Mouse (Mus musculus) myocyte (in vitro differentiated cells): ENCODE data around the gene Zfp398. TPM values are rescaled to one million over a fixed set of nuclear protein-coding genes. Genes with fewer than 3 reads are reported as not detected.

Experiments used
- H3K27me3 ChIP-seq: one replicate; pipeline ENCODE4 v1.6.1; 2011; ENCODE audit not compliant: control insufficient read depth, insufficient read depth, insufficient read length
- H3K36me3 ChIP-seq: one replicate; pipeline ENCODE4 v1.6.1; 2011; ENCODE audit not compliant: control insufficient read depth, insufficient read depth
- H3K4me2 ChIP-seq: one replicate; pipeline ENCODE4 v1.6.1; 2011; ENCODE audit warnings: low read depth, control low read depth
- H3K4me3 ChIP-seq: one replicate; pipeline ENCODE4 v1.5.1; 2011; ENCODE audit warnings: mild to moderate bottlenecking, control low read depth, moderate library complexity
- H3K79me2 ChIP-seq: one replicate; pipeline ENCODE4 v1.6.1; 2011; ENCODE audit not compliant: control insufficient read depth, insufficient read depth
- H3ac ChIP-seq: one replicate; pipeline ENCODE4 v1.6.1; 2011; ENCODE audit not compliant: control insufficient read depth, insufficient read length
- CEBPB ChIP-seq: IDR thresholded peaks from 2 replicates; pipeline ENCODE4 v1.6.1; 2011; ENCODE audit warnings: mild to moderate bottlenecking, moderate library complexity; ENCODE audit not compliant: poor library complexity, insufficient read depth, severe bottlenecking
- E2F4 ChIP-seq: IDR thresholded peaks from one replicate; pipeline ENCODE4 v1.6.1; 2011; ENCODE audit warnings: mild to moderate bottlenecking, control low read depth, moderate library complexity; ENCODE audit not compliant: insufficient read depth
- MAX ChIP-seq: IDR thresholded peaks from one replicate; pipeline ENCODE4 v1.6.1; 2011; ENCODE audit warnings: low read depth, mild to moderate bottlenecking, control low read depth
- MYOD1 ChIP-seq, 3 experiments: IDR thresholded peaks; one replicate each; pipeline ENCODE4 v1.6.1; 2011; ENCODE audit warnings: control low read depth in 2 of 3, low read depth in 2 of 3, mild to moderate bottlenecking in 2 of 3, moderate library complexity in 1 of 3; ENCODE audit not compliant: insufficient read length in 2 of 3, control insufficient read depth in 1 of 3
- MYOG ChIP-seq, 3 experiments: IDR thresholded peaks; one replicate each; pipeline ENCODE4 v1.6.1; 2011; ENCODE audit warnings: control low read depth in 2 of 3, low read depth in 2 of 3, mild to moderate bottlenecking in 2 of 3; ENCODE audit not compliant: insufficient read length in 2 of 3, control insufficient read depth in 1 of 3, insufficient read depth in 1 of 3
- POLR2A ChIP-seq: IDR thresholded peaks from one replicate; pipeline ENCODE4 v1.6.1; 2011; ENCODE audit warnings: low read depth, mild to moderate bottlenecking, control low read depth, moderate library complexity; ENCODE audit not compliant: insufficient read length
- POLR2AphosphoS2 ChIP-seq: IDR thresholded peaks from one replicate; pipeline ENCODE4 v1.6.1; 2011; ENCODE audit warnings: low read depth, control low read depth; ENCODE audit not compliant: insufficient read length
- REST ChIP-seq: IDR thresholded peaks from one replicate; pipeline ENCODE4 v1.6.1; 2011; ENCODE audit warnings: mild to moderate bottlenecking, control low read depth, moderate library complexity; ENCODE audit not compliant: insufficient read depth, insufficient read length
- SRF ChIP-seq: IDR thresholded peaks from one replicate; pipeline ENCODE4 v1.6.1; 2011; ENCODE audit warnings: low read depth; ENCODE audit not compliant: control insufficient read depth, insufficient read length
- TCF12 ChIP-seq: IDR thresholded peaks from one replicate; pipeline ENCODE4 v1.6.1; 2011; ENCODE audit warnings: mild to moderate bottlenecking, control low read depth; ENCODE audit not compliant: poor library complexity, insufficient read depth, severe bottlenecking
- TCF3 ChIP-seq: IDR thresholded peaks from one replicate; pipeline ENCODE4 v1.6.1; 2011; ENCODE audit warnings: low read depth, control low read depth; ENCODE audit not compliant: insufficient read length
- USF1 ChIP-seq: IDR thresholded peaks from one replicate; pipeline ENCODE4 v1.6.1; 2011; ENCODE audit warnings: low read depth, mild to moderate bottlenecking, control low read depth, moderate library complexity
- polyA plus RNA-seq: library from polyadenylated mRNA; unstranded; fragments of >200 nt; fragmentation: generic; extraction: Trizol; gene quantifications from one replicate; pipeline ENCODE4 v1.2.1, GENCODE M21; 2012; ENCODE audit warnings: missing spikeins

The Zfp398 gene
- polyA plus RNA-seq, 1 experiment: 2.2 TPM

DNA sequence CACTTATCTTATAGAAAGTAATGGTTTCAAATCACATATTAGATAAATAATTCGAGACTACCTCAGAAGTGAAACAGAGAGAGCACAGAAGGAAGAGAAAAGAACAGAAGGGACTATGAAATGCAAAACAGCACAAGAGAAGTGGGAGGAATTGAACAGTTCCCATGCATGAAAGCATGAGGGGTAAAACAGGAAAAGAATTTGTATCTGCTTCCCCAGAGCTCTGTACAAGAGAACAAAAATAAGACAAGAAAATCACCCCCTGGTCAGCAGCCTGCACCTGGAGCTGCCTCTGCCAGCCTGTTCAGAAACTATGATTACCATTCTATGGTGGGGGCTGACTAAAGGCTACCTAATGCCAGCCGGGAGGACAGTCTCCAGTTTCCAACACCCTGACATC, 28.0 kb upstream of the Zfp398 start:
- H3K4me2 ChIP-seq: no peak overlapping the region
- H3ac ChIP-seq: no peak overlapping the region
- no peak overlapping the region for H3K4me3 ChIP-seq
- no peaks in the 10 kb centered on the region for H3K27me3 ChIP-seq
- H3K79me2 ChIP-seq: peaks cover 47% of the 10 kb centered on the region
- peaks cover 26% of the 10 kb centered on the region for H3K36me3 ChIP-seq
- TF ChIP-seq MYOG (IDR thresholded peaks at IDR 0.05; ENCODE audit: control insufficient read depth in 1 of 3, insufficient read depth in 1 of 3, insufficient read length in 2 of 3, low read depth in 2 of 3) (no peak), E2F4 (no peak), MAX (no peak), MYOD1 (IDR thresholded peaks at IDR 0.05; ENCODE audit: control insufficient read depth in 1 of 3, insufficient read length in 2 of 3, low read depth in 2 of 3) (no peak), POLR2A (no peak), REST (no peak), POLR2AphosphoS2 (no peak), CEBPB (no peak), TCF12 (no peak), SRF (no peak), USF1 (no peak), TCF3 (no peak)

DNA sequence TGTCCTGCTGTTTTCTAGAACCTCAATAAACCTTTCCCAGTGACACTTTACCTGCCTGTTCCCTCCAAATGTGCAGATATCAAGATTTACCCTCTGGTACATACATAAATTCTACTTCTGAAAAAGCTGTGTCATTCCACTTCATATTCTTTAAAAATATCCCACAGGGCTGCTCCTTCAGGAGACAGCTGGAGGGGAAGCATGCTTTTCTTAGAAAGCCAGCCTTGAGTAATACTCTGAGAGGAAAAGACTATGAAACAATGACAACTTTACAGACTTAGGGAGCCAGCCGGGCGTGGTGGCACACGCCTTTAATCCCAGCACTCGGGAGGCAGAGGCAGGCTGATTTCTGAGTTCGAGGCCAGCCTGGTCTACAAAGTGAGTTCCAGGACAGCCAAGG, 26.9 kb upstream of the Zfp398 start:
- Histone ChIP-seq H3K4me3 (no peak overlapping the region), H3K27me3 (no peaks in the 10 kb centered on the region), H3K36me3 (peaks cover 21% of the 10 kb centered on the region), H3K4me2 (no peak overlapping the region), H3ac (no peak overlapping the region), H3K79me2 (peaks cover 48% of the 10 kb centered on the region)
- peak in 1 of 3 experiments; percentile 35 for TF ChIP-seq MYOG (IDR thresholded peaks at IDR 0.05; ENCODE audit: control insufficient read depth in 1 of 3, insufficient read depth in 1 of 3, insufficient read length in 2 of 3, low read depth in 2 of 3)
- TF ChIP-seq REST: no peak
- TF ChIP-seq USF1: no peak

DNA sequence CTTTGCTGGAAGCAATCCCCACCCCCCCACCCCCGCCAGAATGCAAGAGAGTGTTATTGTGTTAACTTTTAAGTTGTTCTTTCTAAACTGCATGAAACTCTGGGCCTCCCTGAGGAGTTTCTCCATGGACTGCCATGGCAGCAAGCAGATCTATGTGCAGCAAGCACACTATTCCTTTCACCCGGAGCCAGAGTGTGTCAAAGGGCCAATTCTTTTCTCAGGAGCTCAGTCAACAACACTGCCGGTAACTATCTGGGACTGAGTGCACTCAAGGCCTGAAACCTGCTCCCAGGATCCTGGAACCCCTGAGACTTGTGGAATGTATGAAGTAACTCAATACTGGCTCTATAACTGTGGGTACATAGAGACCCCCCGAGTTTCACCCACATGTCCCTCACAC, 26.4 kb upstream of the Zfp398 start:
- H3K79me2 ChIP-seq: peaks cover 48% of the 10 kb centered on the region
- H3K36me3 ChIP-seq: peaks cover 21% of the 10 kb centered on the region
- no peak for TF ChIP-seq TCF12
- TF ChIP-seq REST: no peak
- TF ChIP-seq MYOD1 (IDR thresholded peaks at IDR 0.05; ENCODE audit: control insufficient read depth in 1 of 3, insufficient read length in 2 of 3, low read depth in 2 of 3): no peak
- TF ChIP-seq POLR2AphosphoS2: no peak
- TF ChIP-seq POLR2A: no peak
- TF ChIP-seq E2F4: no peak
- no peak for TF ChIP-seq SRF
- TF ChIP-seq MAX: no peak
- TF ChIP-seq CEBPB: no peak
- no peak for TF ChIP-seq MYOG (IDR thresholded peaks at IDR 0.05; ENCODE audit: control insufficient read depth in 1 of 3, insufficient read depth in 1 of 3, insufficient read length in 2 of 3, low read depth in 2 of 3)
- TF ChIP-seq USF1: no peak
- no peak for TF ChIP-seq TCF3
- no peak overlapping the region for H3K4me3 ChIP-seq
- no peak overlapping the region for H3ac ChIP-seq
- no peak overlapping the region for H3K4me2 ChIP-seq
- H3K27me3 ChIP-seq: no peaks in the 10 kb centered on the region

DNA sequence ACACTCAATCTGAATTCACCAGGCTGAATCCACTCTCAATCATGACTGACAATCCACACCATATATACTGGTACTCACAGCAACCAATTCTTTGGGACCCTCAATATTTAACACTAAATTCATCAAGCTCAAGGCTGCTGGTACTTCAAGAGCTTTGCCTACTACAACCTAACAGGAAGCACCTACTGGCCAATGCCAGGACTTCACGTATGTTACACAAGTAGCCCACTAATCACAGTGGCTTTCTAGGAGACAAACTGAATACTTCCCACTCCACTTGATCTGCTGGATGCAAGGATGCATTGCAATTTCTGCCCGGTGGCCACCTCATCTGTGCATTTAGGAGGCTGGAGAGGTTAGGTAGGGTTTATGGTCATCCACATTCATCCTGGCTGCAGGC, 25.3 kb upstream of the Zfp398 start:
- Histone ChIP-seq H3ac (no peak overlapping the region), H3K36me3 (peaks cover 15% of the 10 kb centered on the region), H3K4me3 (no peak overlapping the region), H3K79me2 (peaks cover 48% of the 10 kb centered on the region), H3K4me2 (no peak overlapping the region), H3K27me3 (no peaks in the 10 kb centered on the region)
- TF ChIP-seq POLR2A (no peak), MYOG (IDR thresholded peaks at IDR 0.05; ENCODE audit: control insufficient read depth in 1 of 3, insufficient read depth in 1 of 3, insufficient read length in 2 of 3, low read depth in 2 of 3) (no peak), USF1 (no peak), TCF3 (no peak), SRF (no peak), CEBPB (no peak), POLR2AphosphoS2 (no peak), MYOD1 (IDR thresholded peaks at IDR 0.05; ENCODE audit: control insufficient read depth in 1 of 3, insufficient read length in 2 of 3, low read depth in 2 of 3) (no peak)

DNA sequence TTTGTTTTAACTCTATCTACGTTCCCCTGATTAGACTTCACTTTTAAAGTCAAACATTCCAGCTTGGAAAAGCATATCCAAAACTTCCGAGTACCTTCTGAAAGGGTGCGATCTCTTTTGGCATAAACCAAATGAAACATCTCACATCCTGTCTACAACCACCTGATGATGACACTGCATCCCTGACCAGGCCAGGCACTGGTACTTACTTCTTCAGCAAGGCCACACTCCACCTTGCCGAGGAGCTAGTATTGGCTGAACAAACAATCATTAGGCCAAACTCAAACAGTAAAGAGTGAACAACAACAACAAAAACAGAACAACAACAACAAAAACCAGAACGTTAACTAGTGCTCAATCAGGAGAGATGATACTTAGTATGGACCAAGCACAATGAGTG, 24.1 kb upstream of the Zfp398 start:
- Histone ChIP-seq H3K79me2 (peaks cover 48% of the 10 kb centered on the region), H3K4me3 (peak overlapping the region; percentile 85), H3K4me2 (peak overlapping the region; percentile 87), H3K27me3 (no peaks in the 10 kb centered on the region), H3ac (no peak overlapping the region), H3K36me3 (peaks cover 5% of the 10 kb centered on the region)
- TF ChIP-seq TCF12: no peak
- no peak for TF ChIP-seq USF1
- TF ChIP-seq MYOD1 (IDR thresholded peaks at IDR 0.05; ENCODE audit: control insufficient read depth in 1 of 3, insufficient read length in 2 of 3, low read depth in 2 of 3): no peak
- TF ChIP-seq MYOG (IDR thresholded peaks at IDR 0.05; ENCODE audit: control insufficient read depth in 1 of 3, insufficient read depth in 1 of 3, insufficient read length in 2 of 3, low read depth in 2 of 3): no peak
- no peak for TF ChIP-seq TCF3
- TF ChIP-seq SRF: no peak
- TF ChIP-seq POLR2A: no peak
- TF ChIP-seq POLR2AphosphoS2: no peak
- no peak for TF ChIP-seq MAX
- no peak for TF ChIP-seq REST
